Mouse (Mus musculus): ENCODE data around the gene Gm15114. TPM values are rescaled to one million over a fixed set of nuclear protein-coding genes. Genes with fewer than 3 reads are reported as not detected.
"Not testable (repeated sequence)": the region's sequence is repeated elsewhere in the genome, so short reads cannot be mapped to it uniquely, and the experiment has no call there.

Gene Gm15114
- not detected in 2 replicates for polyA plus RNA-seq (2011; ENCODE audit: insufficient read depth, insufficient read length, low read depth, missing spikeins)

DNA sequence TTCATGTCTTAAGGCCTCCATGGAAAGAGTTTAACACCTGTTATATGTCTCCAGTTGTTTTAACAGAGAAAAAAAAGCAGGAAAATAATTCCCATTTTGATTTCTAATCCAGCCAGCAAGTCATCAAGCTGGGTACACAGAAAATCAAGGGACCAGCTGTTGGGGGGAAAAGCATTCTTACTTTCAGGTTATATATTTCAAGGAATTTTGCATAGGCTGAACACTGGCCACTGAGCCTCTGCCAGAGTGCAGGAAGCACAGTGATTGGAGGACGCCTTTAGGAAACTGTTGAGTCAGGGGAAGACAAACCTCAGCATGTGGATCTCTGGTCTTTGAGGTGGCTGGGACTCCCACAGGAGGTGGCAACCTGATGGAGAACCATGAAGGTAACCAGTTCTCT is at the start of gene Gm15114:
Gene Gm15114, plus strand, starts transcription at position 301 of the 400 bp plus-strand sequence.
- not testable (repeated sequence) for H3K4me1 ChIP-seq (ENCODE audit: control insufficient read depth, insufficient read depth, low read length); H3K27me3 ChIP-seq (ENCODE audit: control insufficient read depth, insufficient read depth, low read length, poor library complexity, severe bottlenecking); H3K9ac ChIP-seq (ENCODE audit: low read depth, poor library complexity, severe bottlenecking); H3K27ac ChIP-seq (ENCODE audit: insufficient read depth, low read length); H3K36me3 ChIP-seq (ENCODE audit: control insufficient read depth, insufficient read depth, low read length, poor library complexity, severe bottlenecking); H3K4me3 ChIP-seq (ENCODE audit: low read depth, low read length); H3K9me3 ChIP-seq (replicated peaks; ENCODE audit: control insufficient read depth, insufficient read depth, low read length, poor library complexity, severe bottlenecking)

Other genes with a start within 250 kb of the Gm15114 start
- gene Gm8334, start 126.2 kb downstream of the Gm15114 start, polyA plus RNA-seq (2011; ENCODE audit: insufficient read depth, insufficient read length, low read depth, missing spikeins): not detected in 2 replicates
- not detected in 2 replicates for gene Gm15127, start 174.6 kb downstream of the Gm15114 start, polyA plus RNA-seq (2011; ENCODE audit: insufficient read depth, insufficient read length, low read depth, missing spikeins)